Mouse (Mus musculus) lung, postnatal 14 days (tissue): ENCODE results near the gene Gpr84.

Experiments
- DNase-seq: peaks from one replicate; pipeline ENCODE4 v3.0.0; 2021

The Gpr84 gene

DNA sequence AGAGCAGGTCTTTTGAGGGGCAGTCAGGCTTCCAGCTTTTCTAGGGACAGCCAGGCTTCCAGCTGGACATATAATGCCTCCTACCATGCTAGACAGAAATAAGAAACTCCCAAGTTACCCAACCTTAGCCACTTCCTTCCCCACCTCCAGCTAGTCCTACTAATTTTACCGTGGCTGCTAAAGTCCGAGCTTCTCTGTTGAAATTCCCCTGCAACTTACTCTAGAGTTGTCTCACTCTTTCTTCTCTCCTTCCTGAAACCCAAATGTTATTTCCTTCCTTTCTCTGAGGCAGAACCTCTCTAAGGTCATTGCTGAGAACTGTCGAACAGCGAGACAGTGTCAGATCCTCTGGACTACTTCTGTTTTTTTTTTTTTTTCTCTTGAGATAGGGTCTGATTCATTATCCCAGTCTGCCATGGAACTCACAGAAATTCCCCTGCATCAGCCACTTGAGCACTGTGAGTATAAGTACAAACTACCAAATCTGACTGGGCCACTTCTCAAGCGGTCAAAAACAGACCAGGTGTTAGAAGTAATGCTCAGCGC, at the start of gene Gpr84:
Gene Gpr84, minus strand, starts transcription at position 248 of the 546 bp plus-strand sequence.
- no peak for DNase-seq

- no peak for DNase-seq
Measured at GRCm38 (mm10) chr15:103359869-103360602, 49.6 kb upstream of the Gpr84 start.

- no peak for DNase-seq
Measured at GRCm38 (mm10) chr15:103359122-103359510, 48.7 kb upstream of the Gpr84 start.

- no peak for DNase-seq
Measured at GRCm38 (mm10) chr15:103358278-103359121, 48.1 kb upstream of the Gpr84 start.

DNA sequence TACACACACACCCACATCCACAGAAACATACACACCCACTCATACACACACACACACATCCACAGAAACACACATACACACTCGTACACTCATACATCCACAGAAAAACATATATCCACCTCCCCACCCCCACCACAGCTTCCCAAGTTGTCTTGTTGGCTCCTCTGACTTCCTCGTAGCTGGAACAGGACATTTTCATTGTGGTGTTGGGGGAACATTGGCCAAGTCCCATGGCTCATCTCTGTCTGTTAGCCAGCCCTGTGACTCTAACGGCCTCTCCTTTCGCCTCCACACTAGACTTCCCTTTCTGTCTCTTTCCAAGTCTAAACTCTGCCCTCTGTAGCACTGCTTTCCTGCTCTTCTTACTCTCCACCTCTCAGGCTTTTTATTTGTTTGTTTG, 47.4 kb upstream of the Gpr84 start:
- DNase-seq, result no peak

GRCm38 (mm10) chr15:103356130-103356529, 45.7 kb upstream of the Gpr84 start:
- no peak for DNase-seq

DNA sequence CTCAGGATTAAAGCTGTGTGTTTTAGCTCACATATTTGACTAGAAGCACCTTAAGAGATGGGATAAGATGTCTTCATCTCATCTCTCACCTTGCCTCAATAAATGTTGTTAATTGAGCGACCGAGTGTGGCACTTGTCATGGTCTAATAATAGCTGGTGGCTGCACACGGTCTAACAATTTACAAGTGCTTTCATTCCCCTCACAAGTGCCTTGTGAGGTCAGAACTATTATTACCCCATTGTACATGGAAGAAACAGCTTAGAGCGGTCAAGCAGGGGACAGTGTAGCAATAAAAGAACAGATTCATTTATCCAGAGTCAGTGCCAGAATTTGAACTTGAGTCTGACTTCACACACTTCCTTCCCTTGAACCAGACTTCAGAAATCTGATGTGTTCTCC, 45.0 kb upstream of the Gpr84 start:
- no peak for DNase-seq

DNA sequence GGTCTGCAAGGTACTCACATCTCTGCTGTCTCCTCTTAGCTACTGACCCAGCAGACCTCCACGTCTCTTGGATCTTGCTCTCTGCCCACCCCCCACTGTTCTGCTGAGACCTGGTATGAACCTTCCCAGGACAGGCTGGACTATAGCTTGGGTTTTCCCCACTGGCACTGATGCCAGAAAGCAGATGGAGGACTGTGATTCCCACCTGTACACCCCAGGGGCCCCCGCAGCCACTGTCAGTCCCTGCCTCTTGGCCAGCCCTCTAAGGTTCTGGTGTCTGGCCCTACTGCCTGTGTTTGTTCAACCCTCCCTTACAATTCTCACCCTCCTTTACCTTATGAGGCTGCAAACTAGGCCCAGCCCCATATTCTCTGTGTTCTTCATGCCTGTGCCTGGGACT, 44.3 kb upstream of the Gpr84 start:
- DNase-seq, result no peak

DNA sequence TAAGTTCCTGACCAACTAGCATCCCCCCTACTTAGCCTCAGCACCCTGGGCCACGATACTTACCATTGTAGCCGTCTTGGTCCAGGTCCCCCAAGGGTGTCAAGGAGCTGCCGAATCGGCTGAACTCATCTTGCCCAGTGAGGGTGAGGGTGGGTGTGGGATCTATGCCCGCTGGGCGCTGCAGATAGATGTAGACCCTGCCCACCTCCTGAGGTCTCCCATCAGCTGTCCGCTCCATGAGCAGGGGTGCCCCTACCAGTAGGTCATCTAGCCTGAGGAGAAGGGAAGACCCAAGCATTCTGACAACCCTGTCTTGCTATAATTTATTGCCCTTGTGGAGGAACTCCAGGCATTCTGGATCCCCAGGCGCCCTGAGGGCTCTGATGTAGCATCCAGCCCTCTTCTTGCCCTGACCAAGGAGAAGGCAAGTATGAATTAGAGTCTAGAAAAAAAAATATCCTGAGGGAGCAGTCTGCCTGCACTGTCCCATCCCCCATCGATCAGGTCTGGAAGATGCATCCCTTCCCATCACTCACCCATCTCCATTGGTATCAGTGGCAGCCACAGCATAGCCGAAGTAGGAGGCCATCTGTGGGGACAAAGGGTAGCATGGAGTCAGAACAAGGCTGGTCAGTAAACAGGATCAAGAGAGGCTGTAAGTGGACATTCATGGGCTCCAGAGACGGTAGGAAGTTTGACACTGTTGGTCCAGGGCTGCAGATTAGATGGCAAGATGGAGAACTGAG, 43.3 kb upstream of the Gpr84 start:
- DNase-seq, result no peak

DNA sequence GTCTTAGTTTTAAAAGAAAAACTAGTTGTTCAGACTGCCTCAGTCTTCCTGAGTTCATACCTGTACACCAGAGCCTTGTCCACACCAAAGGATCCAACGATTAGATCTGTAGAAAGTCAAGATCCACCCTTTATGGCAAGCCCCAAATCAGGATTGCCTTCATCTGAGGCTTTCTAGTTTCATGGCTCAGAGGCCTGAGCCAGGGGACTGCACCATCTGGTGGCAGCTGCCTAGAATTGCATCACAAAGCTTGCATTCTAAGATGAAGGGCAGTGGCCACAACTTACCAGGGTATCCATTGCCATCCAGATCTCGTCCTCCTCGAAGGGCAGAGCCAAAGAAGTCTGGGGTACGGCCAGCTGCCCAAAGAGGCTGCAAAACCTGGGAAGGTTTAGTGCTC, 42.4 kb upstream of the Gpr84 start:
- peak; percentile 68 for DNase-seq

GRCm38 (mm10) chr15:103347275-103347684, 36.9 kb upstream of the Gpr84 start:
- DNase-seq, result peak; percentile 73

- no peak for DNase-seq
Measured at GRCm38 (mm10) chr15:103345789-103346188, 35.4 kb upstream of the Gpr84 start.

DNA sequence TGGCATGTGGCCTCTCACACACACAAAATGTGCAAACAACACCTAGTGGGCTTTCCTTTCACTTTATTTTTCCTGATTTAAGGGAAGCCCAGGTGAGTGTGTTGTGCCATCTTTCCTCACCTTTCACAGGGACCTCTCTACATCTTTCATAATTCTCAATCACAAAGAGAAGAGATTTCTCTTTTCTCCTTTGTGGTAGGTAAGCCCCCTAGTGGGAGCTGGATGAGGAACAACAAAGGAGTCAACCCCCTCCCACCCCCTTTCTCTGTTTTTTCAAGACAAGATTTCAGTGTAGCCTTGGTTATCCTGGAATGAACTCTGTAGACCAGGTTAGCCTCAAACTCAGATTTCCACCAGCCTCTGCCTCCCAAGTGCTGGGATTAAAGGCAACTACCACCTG, 33.1 kb upstream of the Gpr84 start:
- DNase-seq, result no peak

DNA sequence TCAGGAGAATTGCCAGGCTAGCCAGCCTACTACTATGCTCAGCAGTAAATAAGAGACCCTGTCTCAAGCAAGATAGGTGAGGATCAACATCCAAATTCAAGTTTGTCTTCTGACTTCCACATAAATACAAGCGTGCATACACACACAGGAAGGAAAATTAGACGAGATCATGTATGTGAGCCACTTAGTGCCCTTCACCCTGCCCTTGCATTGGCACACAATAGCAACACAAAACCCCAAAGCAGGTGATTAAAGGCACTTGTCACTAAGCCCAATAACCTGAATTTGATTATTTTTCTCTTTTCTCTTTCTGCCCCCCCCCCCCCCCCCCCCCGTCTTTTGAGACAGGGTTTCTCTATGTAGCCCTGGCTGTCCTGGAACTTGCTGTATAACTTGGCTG, 32.6 kb upstream of the Gpr84 start:
- DNase-seq, result no peak

DNA sequence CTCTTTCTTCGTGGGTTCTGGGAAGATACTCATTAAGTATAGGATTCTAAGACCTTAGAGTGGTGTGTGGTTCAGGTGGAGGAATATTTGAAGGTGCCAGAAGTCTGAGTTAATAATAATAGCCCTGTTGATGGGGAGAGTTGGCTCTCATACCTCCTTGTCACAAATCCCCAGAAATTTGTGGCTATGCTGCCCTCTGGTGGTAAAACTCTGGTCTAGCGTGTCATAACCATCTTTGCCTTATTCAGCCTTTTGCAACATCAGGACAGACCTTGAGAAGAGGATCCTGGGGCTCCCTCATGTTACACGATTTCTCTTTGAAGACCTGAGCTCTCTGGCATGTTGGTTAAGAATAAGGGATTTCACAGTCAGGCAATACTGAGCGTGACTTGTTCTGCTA, 32.0 kb upstream of the Gpr84 start:
- DNase-seq, result peak; percentile 81

- DNase-seq, result no peak
Measured at GRCm38 (mm10) chr15:103341547-103341946, 31.1 kb upstream of the Gpr84 start.

- DNase-seq, result no peak
Measured at GRCm38 (mm10) chr15:103340786-103341185, 30.4 kb upstream of the Gpr84 start.

- peak; percentile 43 for DNase-seq
Measured at GRCm38 (mm10) chr15:103339961-103340337, 29.5 kb upstream of the Gpr84 start, which contains the start of gene Zfp385a. TSS of gene Zfp385a (minus strand) at chr15:103340093.

- no peak for DNase-seq
Measured at GRCm38 (mm10) chr15:103339166-103339960, 29.0 kb upstream of the Gpr84 start.

GRCm38 (mm10) chr15:103338829-103339165, 28.4 kb upstream of the Gpr84 start:
- no peak for DNase-seq

- DNase-seq, result no peak
Measured at GRCm38 (mm10) chr15:103336996-103337667, 26.7 kb upstream of the Gpr84 start.
